Mouse (Mus musculus) lung, embryonic 16.5 days (tissue): ENCODE results near the gene Dpy19l1. TPM values are rescaled to one million over a fixed set of nuclear protein-coding genes. Genes with fewer than 3 reads are reported as not detected.
A peak's percentile ranks its signal among the peaks of the same experiment; 100 is the strongest.

Source experiments
- ATAC-seq: fragments of 200-750 bp; cut with Nextera tagmentation; 2 replicates; pipeline ENCODE4 v1.8.0; 2017; ENCODE audit warnings: low read depth, mild to moderate bottlenecking, moderate library complexity
- H3K27ac ChIP-seq: fragments of 300-500 bp; sonication (generic); 2 replicates; pipeline ENCODE4 v1.5.1; 2014; ENCODE audit warnings: mild to moderate bottlenecking, control low read depth, low read length
- H3K27me3 ChIP-seq: fragments of 300-500 bp; sonication (generic); 2 replicates; pipeline ENCODE4 v1.6.1; 2014; ENCODE audit warnings: low read depth, low read length, mixed read lengths; ENCODE audit not compliant: control insufficient read depth, insufficient read depth
- H3K36me3 ChIP-seq: fragments of 300-500 bp; sonication (generic); 2 replicates; pipeline ENCODE4 v1.6.1; 2014; ENCODE audit warnings: low read length; ENCODE audit not compliant: control insufficient read depth, insufficient read depth
- H3K4me1 ChIP-seq: fragments of 300-500 bp; sonication (generic); replicated peaks from 2 replicates; pipeline ENCODE4 v1.6.1; 2014; ENCODE audit warnings: low read length, mixed read lengths; ENCODE audit not compliant: control insufficient read depth, insufficient read depth
- H3K4me2 ChIP-seq: fragments of 300-500 bp; sonication (generic); 2 replicates; pipeline ENCODE4 v1.6.1; 2014; ENCODE audit warnings: low read depth, low read length, control low read depth
- H3K4me3 ChIP-seq: fragments of 300-500 bp; sonication (generic); 2 replicates; pipeline ENCODE4 v1.5.1; 2014; ENCODE audit warnings: mild to moderate bottlenecking, low read length, control low read depth
- H3K9ac ChIP-seq: fragments of 300-500 bp; sonication (generic); 2 replicates; pipeline ENCODE4 v1.6.1; 2014; ENCODE audit warnings: low read length, control low read depth
- H3K9me3 ChIP-seq: fragments of 300-500 bp; sonication (generic); 2 replicates; pipeline ENCODE4 v1.6.1; 2016; ENCODE audit warnings: low read length; ENCODE audit not compliant: control insufficient read depth
- WGBS: fragments of 180-500 bp; shearing (Covaris S2); extraction: QIAGEN DNeasy Blood & Tissue Kit; methylation state at CpG from one replicate; pipeline ENCODE4 v1.1.7; 2014; 5-methylcytosine and 5-hydroxymethylcytosine counted together
- polyA plus RNA-seq: library from polyadenylated mRNA; unstranded; fragments of >200 nt; fragmentation: Nextera tagmentation; extraction: Ambion mirVana; gene quantifications from 2 replicates; pipeline ENCODE4 v1.2.1, GENCODE M21; 2015

Gene Dpy19l1
- polyA plus RNA-seq, result 8.7 and 9.0 TPM in 2 replicates

DNA sequence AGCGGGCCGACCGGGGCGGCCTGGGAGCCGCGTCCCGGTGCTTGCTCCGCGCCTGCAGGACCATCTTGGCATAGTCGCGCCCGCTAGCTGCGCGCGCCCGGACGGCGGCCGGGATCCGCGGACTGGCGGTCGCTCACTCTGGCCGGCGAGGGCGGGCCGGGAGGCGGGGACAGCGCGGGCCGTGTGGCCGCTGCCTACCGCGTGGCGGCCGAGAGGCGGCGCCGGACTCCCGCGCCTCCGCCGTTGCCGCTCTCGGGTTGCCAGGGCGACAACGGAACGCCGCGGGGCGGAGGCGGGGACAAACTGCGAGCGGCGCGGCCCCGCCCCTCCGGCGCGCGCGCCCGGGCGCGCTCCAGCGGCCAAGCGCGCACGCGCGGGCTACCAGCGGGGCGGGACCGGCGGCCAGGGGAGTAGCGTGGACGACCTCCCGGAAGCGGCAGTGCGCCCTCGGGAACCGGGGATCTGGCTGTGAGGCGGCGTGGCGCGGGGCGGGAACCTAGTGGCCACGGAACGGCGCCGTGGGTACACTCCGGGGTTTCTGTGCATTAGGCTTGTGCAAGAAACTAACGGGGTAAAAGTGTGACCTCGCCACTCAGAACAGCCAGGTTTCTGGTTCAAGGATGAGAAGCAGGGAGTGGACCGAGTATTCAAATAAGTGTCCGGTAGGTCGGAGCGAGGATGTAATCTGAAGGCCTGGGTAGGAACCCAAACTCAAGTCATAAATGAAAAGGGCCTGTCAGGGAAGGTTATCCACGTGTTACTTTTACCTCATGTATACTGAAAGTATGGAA is at the start of gene Dpy19l1:
TSS of gene Dpy19l1 (minus strand) at position 74 of the 791 bp plus-strand sequence.
- Histone ChIP-seq H3K9me3 (no peaks in the 10 kb centered on the region), H3K9ac (peak within 1 kb of the TSS; percentile 86), H3K4me1 (peaks cover 22% of the 10 kb centered on the region), H3K27me3 (no peaks in the 10 kb centered on the region), H3K27ac (peak within 1 kb of the TSS; percentile 92), H3K4me3 (peak within 1 kb of the TSS; percentile 61), H3K4me2 (peak within 1 kb of the TSS; percentile 79), H3K36me3 (no peaks in the 10 kb centered on the region)
- peak; percentile 98 for ATAC-seq
- WGBS, result under 1% methylated on average over 25 of the region's 99 CpGs

DNA sequence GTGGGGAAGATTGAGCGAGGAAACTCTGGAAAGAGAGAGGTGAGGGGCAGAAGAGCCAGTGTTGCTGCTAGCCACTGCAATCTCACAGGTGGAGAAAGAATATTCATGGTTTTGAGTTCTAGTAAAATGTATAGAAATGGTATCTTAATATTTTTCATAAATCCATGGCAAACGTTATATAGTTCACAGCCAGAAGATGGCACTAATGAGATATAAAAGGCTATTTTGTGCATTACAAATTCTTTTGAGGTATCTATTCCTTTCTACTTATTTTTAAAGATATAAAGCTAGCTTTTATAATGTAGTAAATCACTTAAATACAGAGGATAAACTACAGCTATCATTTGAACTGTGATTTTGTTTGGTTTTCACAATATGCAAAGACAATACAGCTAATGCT is 35.2 kb upstream of the Dpy19l1 start:
- Histone ChIP-seq H3K36me3 (no peaks in the 10 kb centered on the region), H3K27me3 (no peaks in the 10 kb centered on the region), H3K9me3 (no peaks in the 10 kb centered on the region), H3K9ac (no peak overlapping the region), H3K27ac (no peak overlapping the region), H3K4me3 (no peak overlapping the region), H3K4me2 (no peak overlapping the region), H3K4me1 (no peaks in the 10 kb centered on the region)
- ATAC-seq, result no peak
- WGBS, result 27% methylated on average over 2 of the region's 2 CpGs

DNA sequence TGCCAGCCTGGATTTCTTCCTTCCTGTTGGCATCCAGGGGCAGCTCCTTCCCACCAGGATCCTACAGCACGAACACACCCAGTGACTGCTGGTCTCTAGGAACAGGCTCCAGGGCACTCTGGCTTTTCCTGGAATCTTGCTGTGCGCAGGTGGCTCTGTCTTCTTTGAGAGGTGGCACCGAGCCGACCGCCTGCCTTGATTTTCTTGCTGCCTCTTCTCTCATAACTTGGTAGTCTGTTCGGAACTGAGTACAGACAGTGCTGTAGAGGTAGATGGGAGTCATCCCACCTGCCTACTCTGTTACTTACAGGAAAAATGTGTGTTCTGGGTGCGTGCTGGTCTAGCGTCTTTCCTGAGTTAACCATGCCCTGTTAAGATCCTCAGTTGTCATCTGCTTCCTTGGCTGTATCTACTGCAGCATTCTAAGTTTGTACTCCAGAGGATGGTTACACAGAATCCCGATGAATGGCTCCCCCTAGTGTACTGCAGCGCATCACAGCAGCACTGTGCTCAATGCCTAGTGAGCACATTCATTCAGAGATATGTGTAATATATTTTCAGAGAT is 13.7 kb upstream of the Dpy19l1 start:
- Histone ChIP-seq H3K36me3 (no peaks in the 10 kb centered on the region), H3K4me2 (no peak overlapping the region), H3K27me3 (no peaks in the 10 kb centered on the region), H3K4me1 (no peaks in the 10 kb centered on the region), H3K9ac (no peak overlapping the region), H3K9me3 (no peaks in the 10 kb centered on the region), H3K4me3 (no peak overlapping the region), H3K27ac (no peak overlapping the region)
- WGBS, result 56% methylated on average over 10 of the region's 10 CpGs
- ATAC-seq, result no peak

GRCm38 (mm10) chr9:24514078-24514469 is 11.1 kb upstream of the Dpy19l1 start:
- Histone ChIP-seq H3K27ac (no peak overlapping the region), H3K36me3 (no peaks in the 10 kb centered on the region), H3K27me3 (no peaks in the 10 kb centered on the region), H3K9me3 (no peaks in the 10 kb centered on the region), H3K4me2 (no peak overlapping the region), H3K9ac (no peak overlapping the region), H3K4me3 (no peak overlapping the region), H3K4me1 (no peaks in the 10 kb centered on the region)
- ATAC-seq, result no peak
- WGBS, result 72% methylated on average over 5 of the region's 5 CpGs

DNA sequence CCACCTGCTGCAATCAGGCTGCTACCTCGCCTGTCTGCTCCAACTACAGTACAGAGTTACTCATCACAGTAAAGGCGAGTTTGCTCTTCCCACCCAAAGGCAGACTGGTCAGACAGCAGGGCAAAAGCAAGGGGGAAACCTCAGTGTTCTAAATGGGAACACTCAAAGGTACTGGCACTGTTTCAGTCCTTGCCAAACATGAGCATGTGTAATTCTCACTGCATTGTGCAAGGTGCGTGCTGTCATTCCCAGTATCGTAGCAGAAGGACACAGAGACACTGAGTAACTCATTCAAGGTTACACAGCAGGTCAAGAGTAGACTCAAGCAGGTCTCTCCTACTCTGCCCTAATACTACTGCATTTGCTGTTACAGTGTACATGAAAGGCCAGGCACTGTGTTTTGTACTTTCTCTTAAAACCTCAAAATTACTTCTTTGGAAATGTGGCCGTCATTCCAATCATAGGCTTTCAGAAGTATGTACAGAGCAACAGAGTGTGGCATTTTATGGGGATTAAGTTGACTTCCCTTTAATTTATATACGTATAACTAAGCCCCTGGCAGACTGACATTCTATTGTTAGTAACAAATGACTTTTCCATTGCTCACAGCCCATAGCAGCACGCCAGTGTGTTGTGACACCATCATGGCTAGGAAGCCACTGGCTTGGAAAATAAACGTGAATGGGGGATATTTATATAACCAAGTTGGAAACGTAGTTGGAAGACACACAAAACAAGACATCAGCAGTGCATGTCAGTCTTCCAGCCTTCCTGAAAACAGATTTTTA is 10.5 kb upstream of the Dpy19l1 start:
- Histone ChIP-seq H3K9ac (no peak overlapping the region), H3K4me3 (no peak overlapping the region), H3K27ac (no peak overlapping the region), H3K9me3 (no peaks in the 10 kb centered on the region), H3K4me1 (no peaks in the 10 kb centered on the region), H3K27me3 (no peaks in the 10 kb centered on the region), H3K36me3 (no peaks in the 10 kb centered on the region), H3K4me2 (no peak overlapping the region)
- WGBS, result 67% methylated on average over 9 of the region's 9 CpGs
- ATAC-seq, result no peak

GRCm38 (mm10) chr9:24512121-24512539 is 9.2 kb upstream of the Dpy19l1 start:
- Histone ChIP-seq H3K27ac (no peak overlapping the region), H3K27me3 (no peaks in the 10 kb centered on the region), H3K4me2 (no peak overlapping the region), H3K4me3 (no peak overlapping the region), H3K9me3 (no peaks in the 10 kb centered on the region), H3K36me3 (no peaks in the 10 kb centered on the region), H3K4me1 (no peaks in the 10 kb centered on the region), H3K9ac (no peak overlapping the region)
- ATAC-seq, result no peak
- WGBS, result 83% methylated on average over 5 of the region's 5 CpGs

- 82% methylated on average over 4 of the region's 4 CpGs for WGBS
Measured at GRCm38 (mm10) chr9:24511371-24512120, 8.6 kb upstream of the Dpy19l1 start.

DNA sequence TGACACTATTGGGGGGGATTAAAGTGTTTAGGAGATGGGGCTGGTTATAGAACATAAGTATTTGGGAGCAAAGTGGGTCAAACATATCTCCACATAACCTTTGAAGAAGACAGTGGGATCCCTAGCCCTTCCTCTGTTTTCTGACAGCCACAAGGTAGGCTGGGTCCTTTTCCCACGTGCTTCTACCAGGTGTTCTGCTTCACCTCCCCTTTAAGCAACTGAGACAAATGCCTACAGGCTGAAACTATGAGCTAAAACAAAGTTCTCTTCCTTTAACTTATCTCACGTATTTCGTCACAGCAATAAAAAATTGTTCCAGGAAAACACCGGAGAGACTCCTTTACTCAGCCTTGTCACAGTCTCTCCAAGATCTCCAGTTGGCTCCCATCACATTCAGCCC is 5.9 kb upstream of the Dpy19l1 start:
- no peaks in the 10 kb centered on the region for H3K4me1 ChIP-seq
- no peak overlapping the region for H3K9ac ChIP-seq
- H3K27ac ChIP-seq, result no peak overlapping the region
- H3K4me2 ChIP-seq, result no peak overlapping the region
- no peak overlapping the region for H3K4me3 ChIP-seq
- ATAC-seq, result no peak
- H3K9me3 ChIP-seq, result no peaks in the 10 kb centered on the region
- 77% methylated on average over 4 of the region's 4 CpGs for WGBS
- H3K36me3 ChIP-seq, result no peaks in the 10 kb centered on the region
- H3K27me3 ChIP-seq, result no peaks in the 10 kb centered on the region

More at GRCm38 (mm10) chr9:24511371-24512120, 8.6 kb upstream of the Dpy19l1 start:
- Histone ChIP-seq H3K27me3 (no peaks in the 10 kb centered on the region), H3K9me3 (no peaks in the 10 kb centered on the region), H3K4me2 (no peak overlapping the region), H3K4me3 (no peak overlapping the region), H3K9ac (no peak overlapping the region), H3K4me1 (no peaks in the 10 kb centered on the region), H3K27ac (no peak overlapping the region), H3K36me3 (no peaks in the 10 kb centered on the region)
- ATAC-seq, result no peak

DNA sequence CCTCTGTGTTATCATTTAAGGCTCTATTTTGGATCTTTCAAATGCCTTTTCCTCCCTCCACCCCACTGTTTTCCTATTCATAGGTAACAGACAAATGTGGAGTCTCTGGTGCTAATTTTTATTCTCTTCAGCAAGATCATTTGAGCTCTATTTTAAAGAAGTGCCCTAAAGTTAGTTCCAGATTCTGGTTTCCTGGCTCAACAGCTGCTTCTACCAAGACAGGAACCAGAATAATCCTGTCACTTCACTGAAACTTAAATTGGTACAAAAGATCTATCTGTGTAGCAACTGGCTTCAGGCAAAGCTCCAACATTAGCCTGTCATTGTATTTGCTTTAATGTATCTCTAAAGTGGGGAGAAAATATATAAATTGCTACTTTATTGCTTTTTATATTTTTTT is 3.6 kb upstream of the Dpy19l1 start:
- Histone ChIP-seq H3K4me3 (no peak overlapping the region), H3K27me3 (no peaks in the 10 kb centered on the region), H3K9me3 (no peaks in the 10 kb centered on the region), H3K36me3 (no peaks in the 10 kb centered on the region), H3K4me1 (peaks cover 8% of the 10 kb centered on the region), H3K27ac (no peak overlapping the region), H3K9ac (no peak overlapping the region), H3K4me2 (no peak overlapping the region)
- no peak for ATAC-seq
